Mouse (Mus musculus) WW6 (cell line): ENCODE data around the gene Mapk1ip1l.

Experiments
- DNase-seq: peaks from one replicate; pipeline ENCODE4 v3.0.0-alpha.2; 2013; ENCODE audit warnings: low read depth, low spot score

Mapk1ip1l gene

DNA sequence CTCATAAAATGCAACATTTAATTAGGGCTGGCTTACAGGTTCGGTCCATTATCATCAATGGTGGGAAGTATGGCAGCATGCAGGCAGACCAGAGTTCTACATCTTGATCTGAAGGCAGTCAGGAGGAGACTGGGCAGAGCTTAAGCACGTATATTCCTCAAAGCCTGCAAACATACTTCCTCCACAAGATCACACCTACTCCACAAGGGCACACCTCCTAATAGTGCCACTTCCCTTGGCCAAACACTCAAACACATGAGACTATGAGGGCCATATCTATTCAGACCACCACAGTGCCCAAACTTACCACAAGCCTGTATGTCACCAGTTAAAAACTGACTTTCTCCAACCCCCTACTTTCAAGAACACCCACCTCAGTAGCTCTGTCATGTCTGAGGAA is 63.4 kb downstream of the Mapk1ip1l start:
- DNase-seq = no peak

DNA sequence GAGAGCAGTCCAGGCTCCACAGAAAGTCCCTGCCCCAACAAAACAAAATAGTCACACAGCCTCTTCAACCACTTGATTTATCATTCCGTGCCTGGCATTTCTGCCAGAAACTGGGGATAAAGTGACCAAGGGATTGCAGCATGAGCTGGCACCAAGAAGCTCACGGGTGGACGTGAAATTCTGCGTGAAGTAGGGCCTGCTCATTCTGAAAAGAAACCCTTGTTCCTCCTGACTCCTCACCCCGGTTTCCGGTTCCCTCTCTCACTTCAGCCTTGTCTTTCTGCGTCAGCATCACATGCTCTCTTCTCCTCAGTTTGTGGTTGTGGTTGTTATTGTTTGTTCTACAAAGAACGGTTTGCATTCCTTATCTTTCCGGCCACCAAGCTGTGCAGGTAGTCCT is 63.8 kb downstream of the Mapk1ip1l start:
- DNase-seq = no peak

DNA sequence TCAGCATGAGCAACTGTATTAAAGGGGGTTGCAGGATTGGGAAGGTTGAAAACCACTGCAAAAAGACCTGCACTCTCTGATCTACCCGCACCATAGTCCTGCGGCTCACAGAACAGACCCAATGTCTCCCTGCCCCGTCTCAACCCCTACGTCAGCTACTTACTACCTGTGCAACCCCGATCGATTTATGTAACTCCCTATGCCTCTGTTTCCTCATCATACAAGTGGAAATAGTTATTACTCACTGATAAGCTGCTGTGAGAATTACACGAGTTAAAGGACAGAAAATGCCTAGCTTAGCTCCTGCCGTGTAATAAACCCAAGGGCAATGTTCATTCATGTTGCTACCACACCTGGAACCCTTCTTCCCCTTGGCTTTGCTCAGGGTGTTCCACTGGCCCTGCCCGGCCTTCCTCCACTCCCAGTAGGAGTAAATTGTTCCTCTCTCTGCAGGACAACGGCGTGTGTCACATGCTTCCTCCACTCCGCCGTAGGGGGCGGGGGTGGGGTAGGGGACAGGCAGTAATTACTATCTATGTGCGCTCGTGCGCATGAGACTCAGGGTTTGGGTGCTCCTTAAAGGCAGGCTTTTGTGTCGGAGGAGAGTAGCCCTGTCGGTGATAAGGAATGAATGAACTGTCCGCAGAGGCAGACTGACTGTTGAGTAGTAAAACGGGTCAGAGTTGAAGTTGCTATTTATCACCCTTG is 66.8 kb downstream of the Mapk1ip1l start:
- DNase-seq = peak; percentile 47

DNA sequence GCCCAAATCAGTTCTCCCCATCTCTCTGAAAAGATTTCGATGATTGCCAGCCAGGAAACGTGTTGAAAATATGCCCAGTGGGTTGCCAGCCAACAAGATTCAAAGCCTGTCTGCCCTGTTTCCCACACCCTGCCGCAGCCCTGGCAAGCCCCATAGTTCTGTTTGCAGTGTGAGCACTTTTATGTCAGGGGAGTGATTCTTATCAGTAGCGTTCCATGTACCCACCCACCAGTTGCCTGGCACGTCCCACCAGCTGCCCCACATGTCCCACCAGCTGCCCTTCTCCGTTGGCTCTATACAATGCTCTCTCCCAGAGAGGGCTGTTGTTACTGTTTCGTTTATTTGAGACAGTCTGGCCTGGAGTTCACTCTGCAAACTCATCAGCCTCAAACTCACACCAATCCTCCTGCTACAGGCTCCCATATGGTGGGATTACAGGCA is 68.8 kb downstream of the Mapk1ip1l start:
- DNase-seq = no peak

DNA sequence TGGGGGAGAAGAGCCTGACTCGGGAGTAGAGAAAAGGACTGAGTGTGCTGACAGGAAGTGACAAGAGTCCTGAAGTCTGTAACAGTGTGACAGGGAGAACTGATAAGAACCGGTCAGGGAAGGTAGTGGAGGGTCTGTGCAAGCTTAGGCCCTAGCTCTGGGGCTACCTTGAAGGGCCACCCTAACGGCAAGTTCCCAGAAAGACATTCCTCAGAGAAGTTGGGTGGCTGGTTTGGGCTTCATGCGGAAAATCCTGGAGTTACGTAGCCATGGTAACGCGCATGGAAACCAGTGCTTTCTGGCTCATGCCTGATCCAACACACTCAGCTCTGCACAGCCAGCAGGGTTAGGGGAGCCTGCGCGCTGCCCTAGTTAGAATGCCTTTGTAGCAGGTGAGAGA is 69.4 kb downstream of the Mapk1ip1l start, which contains the start of gene Lgals3:
Gene Lgals3, plus strand, starts transcription at position 291 of the 400 bp plus-strand sequence.
- DNase-seq = peak; percentile 60

DNA sequence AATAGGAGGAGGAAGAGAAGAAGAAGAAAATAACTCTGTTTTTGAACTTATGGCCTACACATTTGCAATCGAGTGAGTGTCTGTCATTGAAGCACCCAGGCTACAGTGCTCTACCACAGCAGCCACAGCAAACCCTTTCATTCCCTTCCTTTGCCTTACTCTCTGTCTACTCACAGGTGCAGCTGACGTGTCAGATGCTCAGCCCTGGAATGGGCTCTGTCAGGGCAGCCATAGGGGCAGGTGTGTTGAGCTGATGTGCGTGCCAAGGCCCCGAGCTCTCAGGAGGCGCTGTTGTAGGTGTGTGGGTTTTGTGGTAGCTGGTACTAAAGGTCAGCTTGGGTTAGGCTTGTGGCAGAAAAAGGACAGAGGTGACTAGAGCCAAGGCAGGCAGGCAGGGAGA is 71.7 kb downstream of the Mapk1ip1l start:
- DNase-seq = no peak

DNA sequence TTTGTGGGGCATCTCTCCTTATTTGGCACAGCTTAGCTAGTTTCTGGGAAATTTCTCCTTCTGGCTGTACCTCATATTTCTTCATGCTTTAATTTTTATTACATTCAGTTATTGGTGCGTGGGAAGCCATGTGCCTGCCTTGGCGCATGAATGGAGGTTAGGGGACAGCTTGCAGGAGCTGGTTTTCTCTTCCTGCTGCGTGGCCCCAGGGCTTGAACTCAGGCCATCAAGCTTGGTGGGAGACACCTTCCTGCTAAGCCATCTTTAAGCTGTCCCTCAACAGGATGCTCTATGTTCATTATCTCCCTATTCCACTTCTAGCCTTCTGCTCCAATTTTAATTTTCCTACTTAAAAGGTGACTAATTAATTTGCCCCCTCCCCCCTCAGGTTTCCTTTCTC is 72.7 kb downstream of the Mapk1ip1l start:
- no peak for DNase-seq

DNA sequence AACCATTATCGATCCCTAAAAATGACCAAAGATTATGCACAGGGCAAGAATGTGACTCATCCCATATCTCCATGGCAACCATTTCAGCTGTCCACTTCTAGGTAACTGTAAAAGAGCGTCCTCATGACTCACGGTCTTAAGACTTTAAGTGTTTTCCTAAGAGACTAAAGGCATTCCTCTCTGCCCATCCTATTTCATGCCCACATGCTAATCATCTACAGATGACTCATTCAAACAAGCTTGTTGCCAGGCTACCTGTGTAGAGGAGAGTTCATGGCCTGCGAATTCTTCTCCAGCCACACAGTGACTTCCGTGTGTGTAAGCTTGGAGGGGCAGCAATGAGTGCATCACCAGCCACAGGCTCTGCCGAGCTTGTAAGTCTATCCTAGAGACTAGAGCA is 73.6 kb downstream of the Mapk1ip1l start:
- no peak for DNase-seq
